Mouse (Mus musculus): ENCODE measurements around the gene Krt16. TPM values are rescaled to one million over a fixed set of nuclear protein-coding genes. Genes with fewer than 3 reads are reported as not detected.
"Not testable (repeated sequence)": the region's sequence is repeated elsewhere in the genome, so short reads cannot be mapped to it uniquely, and the experiment has no call there.

Krt16 gene
- polyA plus RNA-seq, 1 experiment: 0.12 TPM

- DNase-seq (ENCODE audit: low read depth): no peak
- TF ChIP-seq POLR2A (IDR thresholded peaks at IDR 0.05; ENCODE audit: borderline replicate concordance, extremely low read depth, insufficient read depth, insufficient read length, poor library complexity, severe bottlenecking) (no peak), CTCF (IDR thresholded peaks at IDR 0.05; ENCODE audit: borderline replicate concordance, extremely low read depth, insufficient read depth, insufficient read length) (no peak)
Measured at GRCm38 (mm10) chr11:100255514-100255913, 6.8 kb upstream of the Krt16 start.

DNA sequence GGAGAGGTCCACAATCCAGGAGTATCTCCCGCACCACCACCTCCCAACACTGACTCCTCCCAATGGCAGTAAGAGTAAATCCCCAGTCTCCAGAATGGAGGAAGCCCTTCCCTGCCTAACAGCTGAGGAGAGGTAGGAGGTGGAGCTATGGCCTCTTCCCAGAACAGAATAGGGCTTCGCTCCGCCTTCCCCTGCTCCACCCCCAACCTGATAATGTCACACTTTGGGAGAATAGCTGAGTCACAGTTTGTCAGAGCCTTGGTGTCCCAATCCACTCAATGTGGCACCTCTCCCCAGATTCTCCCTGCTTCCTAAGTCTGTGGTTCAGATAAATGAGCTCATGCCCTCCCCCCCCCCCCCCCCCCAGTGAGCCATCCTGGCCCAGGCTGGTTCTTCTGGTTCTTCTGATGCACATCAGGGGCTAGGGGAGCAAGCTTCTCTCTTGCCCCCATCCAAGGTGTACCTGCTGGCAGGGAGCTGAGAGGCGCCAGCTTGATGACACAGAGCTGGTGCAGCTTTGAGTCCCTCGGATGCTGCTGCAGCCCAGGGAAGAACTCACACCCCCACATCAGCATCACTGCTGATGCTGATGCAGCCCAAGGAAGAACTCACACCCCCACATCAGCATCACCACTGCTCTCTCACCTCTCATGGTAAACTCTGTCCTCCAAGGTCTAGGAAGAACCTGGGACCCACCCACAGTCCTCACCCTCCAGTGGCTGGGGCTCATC is 5.8 kb upstream of the Krt16 start:
- DNase-seq (ENCODE audit: low read depth): no peak
- TF ChIP-seq POLR2A (IDR thresholded peaks at IDR 0.05; ENCODE audit: borderline replicate concordance, extremely low read depth, insufficient read depth, insufficient read length, poor library complexity, severe bottlenecking) (no peak), CTCF (IDR thresholded peaks at IDR 0.05; ENCODE audit: borderline replicate concordance, extremely low read depth, insufficient read depth, insufficient read length) (no peak)

DNA sequence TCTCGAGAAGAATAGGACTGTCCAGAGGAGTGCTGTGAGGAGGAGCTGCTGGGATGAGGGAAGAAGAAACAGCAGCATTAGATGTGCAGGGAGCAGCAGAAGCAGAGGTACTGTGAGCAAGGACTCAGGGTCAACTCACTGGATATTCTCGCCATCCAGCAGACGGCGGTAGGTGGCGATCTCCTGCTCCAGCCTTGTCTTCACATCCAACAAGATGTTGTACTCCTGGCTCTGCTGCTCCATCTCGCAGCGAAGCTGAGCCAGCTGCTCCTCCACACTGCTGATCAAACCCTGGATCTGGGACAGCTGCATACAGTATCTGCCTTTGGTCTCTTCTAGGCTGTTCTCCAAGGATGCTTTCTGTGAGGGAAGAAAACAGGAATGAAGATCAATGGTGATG is 2.2 kb downstream of the Krt16 start:
- not testable (repeated sequence) for DNase-seq (ENCODE audit: low read depth)

DNA sequence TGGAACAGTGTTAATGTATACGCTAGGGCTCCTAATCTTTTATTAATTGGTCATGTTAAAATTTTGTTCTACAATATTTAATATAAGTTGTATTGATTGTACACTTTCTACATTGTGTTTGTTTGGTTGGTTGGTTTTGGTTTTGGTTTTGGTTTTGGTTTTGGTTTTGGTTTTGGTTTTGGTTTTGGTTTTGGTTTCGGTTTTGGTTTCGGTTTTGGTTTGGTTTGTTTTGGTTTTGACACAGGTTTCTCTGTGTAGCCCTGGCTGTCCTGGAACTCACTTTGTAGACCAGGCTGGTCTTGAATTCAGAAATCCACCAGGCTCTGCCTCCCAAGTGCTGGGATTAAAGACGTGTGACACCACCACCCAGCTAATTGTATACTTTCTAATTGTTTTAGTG is 8.4 kb downstream of the Krt16 start:
- not testable (repeated sequence) for DNase-seq (ENCODE audit: low read depth)

- no peak for DNase-seq (ENCODE audit: low read depth)
- TF ChIP-seq POLR2A (IDR thresholded peaks at IDR 0.05; ENCODE audit: borderline replicate concordance, extremely low read depth, insufficient read depth, insufficient read length, poor library complexity, severe bottlenecking) (no peak), CTCF (IDR thresholded peaks at IDR 0.05; ENCODE audit: borderline replicate concordance, extremely low read depth, insufficient read depth, insufficient read length) (no peak)
Measured at GRCm38 (mm10) chr11:100221741-100222140, 27.0 kb downstream of the Krt16 start.

DNA sequence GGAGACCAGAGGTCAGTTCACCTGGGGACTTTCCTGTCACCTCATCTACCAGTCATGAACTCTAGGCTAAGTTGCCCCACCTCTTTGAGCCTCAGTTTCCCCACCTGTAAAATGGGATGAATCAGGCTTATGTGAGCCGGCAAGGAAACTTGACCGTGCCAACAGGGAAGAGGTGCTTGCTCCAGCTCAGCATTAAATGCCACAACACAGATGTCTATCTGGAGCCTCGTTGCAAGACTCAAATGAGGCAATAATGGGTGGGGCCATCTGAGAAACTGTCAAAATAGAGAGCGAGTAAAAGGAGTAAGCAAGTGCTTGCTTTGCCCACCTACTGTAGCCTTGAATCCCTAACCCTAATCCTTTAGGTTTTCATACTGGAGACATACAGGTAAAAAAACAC is 29.4 kb downstream of the Krt16 start:
- DNase-seq (ENCODE audit: low read depth): no peak
- TF ChIP-seq CTCF (IDR thresholded peaks at IDR 0.05; ENCODE audit: borderline replicate concordance, extremely low read depth, insufficient read depth, insufficient read length) (no peak), POLR2A (IDR thresholded peaks at IDR 0.05; ENCODE audit: borderline replicate concordance, extremely low read depth, insufficient read depth, insufficient read length, poor library complexity, severe bottlenecking) (no peak)

DNA sequence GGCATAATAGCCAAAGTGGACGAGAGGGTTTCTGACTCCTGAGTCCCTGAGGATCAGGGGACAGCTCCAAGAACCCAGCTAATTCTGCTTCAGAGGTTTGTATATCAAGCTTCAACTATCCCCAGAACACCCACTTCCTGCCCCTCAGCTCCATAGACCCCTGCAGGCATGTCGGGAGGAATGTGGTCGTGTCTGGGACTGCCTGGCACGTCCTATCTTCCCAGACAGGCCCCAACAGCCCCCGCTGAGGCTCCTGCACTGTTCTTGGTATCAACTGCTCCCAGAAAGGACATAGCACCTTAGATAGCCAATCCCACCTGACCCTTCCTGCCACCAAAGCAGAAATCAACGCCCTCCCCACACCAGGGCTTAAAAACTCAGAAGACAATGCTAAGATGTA is 40.2 kb downstream of the Krt16 start:
- no peak for DNase-seq (ENCODE audit: low read depth)
- TF ChIP-seq POLR2A (IDR thresholded peaks at IDR 0.05; ENCODE audit: borderline replicate concordance, extremely low read depth, insufficient read depth, insufficient read length, poor library complexity, severe bottlenecking) (no peak), CTCF (IDR thresholded peaks at IDR 0.05; ENCODE audit: borderline replicate concordance, extremely low read depth, insufficient read depth, insufficient read length) (no peak)

- no peak for DNase-seq (ENCODE audit: low read depth)
- TF ChIP-seq POLR2A (IDR thresholded peaks at IDR 0.05; ENCODE audit: borderline replicate concordance, extremely low read depth, insufficient read depth, insufficient read length, poor library complexity, severe bottlenecking) (no peak), CTCF (IDR thresholded peaks at IDR 0.05; ENCODE audit: borderline replicate concordance, extremely low read depth, insufficient read depth, insufficient read length) (no peak)
Measured at GRCm38 (mm10) chr11:100207498-100207897, 41.2 kb downstream of the Krt16 start, which contains the start of gene Krt14. Gene Krt14, minus strand, starts transcription at chr11:100207548.

- no peak for TF ChIP-seq CTCF (IDR thresholded peaks at IDR 0.05; ENCODE audit: borderline replicate concordance, extremely low read depth, insufficient read depth, insufficient read length)
- DNase-seq (ENCODE audit: low read depth): peak; percentile 17
Measured at GRCm38 (mm10) chr11:100203448-100203847, 45.3 kb downstream of the Krt16 start.

DNA sequence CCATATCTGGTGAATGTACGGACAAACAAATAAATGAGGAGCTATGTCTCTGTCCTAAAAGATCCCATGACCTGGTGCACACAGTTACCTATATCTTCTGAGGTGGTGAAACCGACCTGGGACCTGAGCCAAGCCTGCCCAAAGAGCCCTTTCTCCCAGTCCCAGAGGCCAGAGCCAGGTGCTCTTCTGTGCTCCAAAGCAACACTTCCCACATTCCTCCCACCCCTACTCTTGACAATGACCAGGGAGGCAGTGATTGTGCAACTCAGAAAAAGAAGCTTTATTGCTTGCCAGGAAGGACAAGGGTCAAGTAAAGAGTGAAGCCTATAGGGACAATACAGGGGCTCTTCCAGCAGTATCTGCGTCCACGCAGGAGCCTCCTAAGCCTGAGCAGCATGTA is 45.8 kb downstream of the Krt16 start:
- TF ChIP-seq POLR2A (IDR thresholded peaks at IDR 0.05; ENCODE audit: borderline replicate concordance, extremely low read depth, insufficient read depth, insufficient read length, poor library complexity, severe bottlenecking) (no peak), CTCF (IDR thresholded peaks at IDR 0.05; ENCODE audit: borderline replicate concordance, extremely low read depth, insufficient read depth, insufficient read length) (no peak)
- DNase-seq (ENCODE audit: low read depth): no peak

- DNase-seq (ENCODE audit: low read depth): peak; percentile 20
- TF ChIP-seq CTCF (IDR thresholded peaks at IDR 0.05; ENCODE audit: borderline replicate concordance, extremely low read depth, insufficient read depth, insufficient read length) (peak; percentile 47; the same call in 1 of the 2 replicates), POLR2A (IDR thresholded peaks at IDR 0.05; ENCODE audit: borderline replicate concordance, extremely low read depth, insufficient read depth, insufficient read length, poor library complexity, severe bottlenecking) (no peak)
Measured at GRCm38 (mm10) chr11:100200104-100200820, 48.4 kb downstream of the Krt16 start.

DNA sequence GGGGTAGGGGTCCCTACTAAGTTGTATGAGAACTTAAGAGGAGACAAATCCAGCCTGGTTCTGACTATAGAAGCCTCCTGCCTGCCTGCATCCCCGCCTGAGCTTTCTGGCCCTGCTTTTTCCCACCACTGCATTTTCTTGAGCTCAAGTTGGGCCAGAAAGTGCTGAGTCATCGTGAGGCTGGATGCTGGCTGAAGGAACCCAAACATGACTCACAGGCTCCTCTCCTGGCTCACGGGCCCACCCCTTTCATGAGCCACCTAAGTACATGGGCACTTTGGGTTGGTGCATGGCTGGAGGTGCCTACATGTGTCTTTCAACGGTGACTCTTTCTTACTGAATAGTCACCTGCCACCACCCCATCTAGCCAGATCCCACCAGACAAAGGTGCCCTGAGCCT is 50.0 kb downstream of the Krt16 start:
- no peak for TF ChIP-seq POLR2A (IDR thresholded peaks at IDR 0.05; ENCODE audit: borderline replicate concordance, extremely low read depth, insufficient read depth, insufficient read length, poor library complexity, severe bottlenecking)
- no peak for TF ChIP-seq CTCF (IDR thresholded peaks at IDR 0.05; ENCODE audit: borderline replicate concordance, extremely low read depth, insufficient read depth, insufficient read length)
- peak; percentile 9 for DNase-seq (ENCODE audit: low read depth)

Other genes starting within 250 kb of the Krt16 start
- gene Krt33a, start 232.7 kb downstream of the Krt16 start, polyA plus RNA-seq (2012; rRNA removed): not detected in 2 replicates
- gene Krt33b, start 219.0 kb downstream of the Krt16 start, polyA plus RNA-seq (2012; rRNA removed): 0.04 TPM in 1 of 2 replicates, not detected in the other
- gene Krt34, start 207.3 kb downstream of the Krt16 start, polyA plus RNA-seq (2012; rRNA removed): not detected in 2 replicates
- not detected in 2 replicates for gene Krt31, start 198.4 kb downstream of the Krt16 start, polyA plus RNA-seq (2012; rRNA removed)
- gene Krt32, start 160.7 kb downstream of the Krt16 start, polyA plus RNA-seq (2012; rRNA removed): not detected in 2 replicates
- not detected in 2 replicates for gene Krt35, start 152.7 kb downstream of the Krt16 start, polyA plus RNA-seq (2012; rRNA removed)
- gene Krt36, start 143.3 kb downstream of the Krt16 start, polyA plus RNA-seq (2012; rRNA removed): not detected in 2 replicates
- not detected in 2 replicates for gene Krt13, start 127.3 kb downstream of the Krt16 start, polyA plus RNA-seq (2012; rRNA removed)
- 12.2 and 14.4 TPM in 2 replicates for gene Krt15, start 113.0 kb downstream of the Krt16 start, polyA plus RNA-seq (2012; rRNA removed)
- 5.4 and 6.3 TPM in 2 replicates for gene Krt19, start 100.2 kb downstream of the Krt16 start, polyA plus RNA-seq (2012; rRNA removed)
- 0.05 and 0.10 TPM in 2 replicates for gene Krt9, start 55.7 kb downstream of the Krt16 start, polyA plus RNA-seq (2012; rRNA removed)
- 22.8 and 36.6 TPM in 2 replicates for gene Krt14, start 41.4 kb downstream of the Krt16 start, polyA plus RNA-seq (2012; rRNA removed)
- gene Krt17, start 12.1 kb upstream of the Krt16 start, polyA plus RNA-seq (2012; rRNA removed): 2.1 and 6.1 TPM in 2 replicates
- 0.08 TPM in 1 of 2 replicates, not detected in the other for gene Krt42, start 21.0 kb upstream of the Krt16 start, polyA plus RNA-seq (2012; rRNA removed)
- gene Eif1, start 71.0 kb upstream of the Krt16 start, polyA plus RNA-seq (2012; rRNA removed): 291 and 330 TPM in 2 replicates
- gene Gast, start 85.5 kb upstream of the Krt16 start, polyA plus RNA-seq (2012; rRNA removed): 0.60 and 0.66 TPM in 2 replicates
- gene Hap1, start 107.2 kb upstream of the Krt16 start, polyA plus RNA-seq (2012; rRNA removed): 188 and 226 TPM in 2 replicates
- 69.6 and 94.2 TPM in 2 replicates for gene Jup, start 148.9 kb upstream of the Krt16 start, polyA plus RNA-seq (2012; rRNA removed)
- gene P3h4, start 165.9 kb upstream of the Krt16 start, polyA plus RNA-seq (2012; rRNA removed): 20.2 and 21.1 TPM in 2 replicates
- 25.0 and 32.8 TPM in 2 replicates for gene Fkbp10, start 166.8 kb upstream of the Krt16 start, polyA plus RNA-seq (2012; rRNA removed)
- gene Nt5c3b, start 192.9 kb upstream of the Krt16 start, polyA plus RNA-seq (2012; rRNA removed): 99.3 and 111 TPM in 2 replicates
- 0.96 and 1.4 TPM in 2 replicates for gene Klhl10, start 193.0 kb upstream of the Krt16 start, polyA plus RNA-seq (2012; rRNA removed)
- gene Klhl11, start 223.8 kb upstream of the Krt16 start, polyA plus RNA-seq (2012; rRNA removed): 5.4 and 10.7 TPM in 2 replicates

Data from brain, embryonic 14.5 days (tissue).